Mouse (Mus musculus) frontal cortex, adult 2 months (tissue): ENCODE results near the gene Cerk. TPM values are rescaled to one million over a fixed set of nuclear protein-coding genes. Genes with fewer than 3 reads are reported as not detected.
A peak's percentile ranks its signal among the peaks of the same experiment; 100 is the strongest.
"Not testable (repeated sequence)": the region's sequence is repeated elsewhere in the genome, so short reads cannot be mapped to it uniquely, and the experiment has no call there.

ENCODE experiments used
- DNase-seq, 2 experiments: peaks; one replicate each; pipeline ENCODE4 v3.0.0; 2022; ENCODE audit warnings: low spot score in 1 of 2; ENCODE audit errors: extremely low spot score in 1 of 2
- polyA plus RNA-seq: library from polyadenylated mRNA; depleted of rRNA; stranded (reverse); fragments of >200 nt; gene quantifications from 2 replicates; pipeline ENCODE4 v1.2.3, GENCODE M21; 2012

Gene Cerk
- polyA plus RNA-seq, 1 experiment = 50.2 TPM

GRCm38 (mm10) chr15:86124359-86124758, 61.6 kb downstream of the Cerk start:
- peak in 1 of 2 experiments; percentile 85 for DNase-seq

GRCm38 (mm10) chr15:86123409-86123808, 62.5 kb downstream of the Cerk start:
- no peak for DNase-seq

GRCm38 (mm10) chr15:86122261-86122949, 63.5 kb downstream of the Cerk start:
- DNase-seq = no peak

DNA sequence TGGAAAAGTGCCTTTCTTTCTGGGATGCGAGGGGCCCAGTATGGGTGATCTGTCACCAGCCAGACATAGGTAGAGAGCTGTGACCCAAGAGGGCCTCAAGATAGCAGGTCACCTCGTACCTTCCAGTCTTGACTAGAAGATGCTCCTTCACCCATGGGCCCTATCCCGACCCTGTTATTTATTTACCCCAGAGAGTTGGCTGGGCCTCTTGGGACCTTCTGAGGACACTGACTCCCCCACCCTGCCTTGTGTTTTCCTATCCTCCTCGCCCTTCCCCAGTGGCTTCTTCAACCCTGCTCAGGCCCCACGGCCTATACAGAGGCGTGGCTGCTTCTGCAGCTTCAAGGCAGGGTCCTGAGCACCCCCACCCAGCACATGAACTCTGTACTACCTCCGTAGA, 66.8 kb downstream of the Cerk start:
- no peak for DNase-seq

DNA sequence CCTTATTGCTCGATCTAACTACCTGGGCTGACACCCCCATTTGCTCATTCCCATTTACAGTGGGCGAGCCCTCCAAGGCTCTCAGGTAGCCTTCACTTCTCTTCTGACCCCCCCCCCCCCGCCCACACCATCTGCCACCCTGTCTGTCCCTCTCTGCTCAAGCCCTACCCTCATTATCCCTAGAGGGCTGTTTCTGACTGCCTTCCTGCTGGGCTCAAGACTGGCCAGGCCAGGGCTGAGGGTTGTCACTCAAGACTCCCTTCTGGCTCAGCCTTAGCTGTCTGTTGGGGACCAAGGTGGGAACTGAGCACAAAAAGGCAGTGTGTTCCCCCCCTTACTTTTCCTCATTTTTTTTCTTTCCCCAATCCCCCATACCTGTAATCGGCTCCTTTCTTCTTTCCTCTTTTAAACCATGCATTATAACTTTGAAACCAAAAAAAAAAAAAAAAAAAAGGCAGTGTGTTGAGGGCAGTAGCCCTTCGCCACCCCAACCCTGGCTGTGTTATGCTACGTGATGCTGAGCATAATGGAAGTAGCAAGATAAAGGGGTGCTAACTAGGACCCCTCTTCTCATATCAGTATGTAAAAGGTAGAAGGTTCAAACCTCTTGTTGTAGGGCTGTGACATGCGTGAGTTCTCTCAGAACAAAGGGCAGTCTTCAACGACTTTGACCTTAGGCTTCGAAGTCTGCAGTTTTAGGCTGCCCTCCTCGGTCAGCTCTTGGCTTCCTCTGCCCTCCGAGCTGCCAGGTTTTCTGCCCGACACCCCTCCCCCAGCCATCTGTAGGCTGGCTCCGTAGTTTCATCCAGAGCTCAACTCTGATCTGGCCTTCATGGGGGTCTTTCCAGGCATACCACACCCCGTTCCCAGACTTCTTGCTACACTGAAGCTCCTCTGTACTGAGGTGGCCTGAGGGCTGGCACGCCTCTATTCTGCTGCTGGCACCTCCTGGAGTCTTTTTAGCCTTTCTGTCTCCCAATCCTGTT, 68.5 kb downstream of the Cerk start:
- DNase-seq = no peak

DNA sequence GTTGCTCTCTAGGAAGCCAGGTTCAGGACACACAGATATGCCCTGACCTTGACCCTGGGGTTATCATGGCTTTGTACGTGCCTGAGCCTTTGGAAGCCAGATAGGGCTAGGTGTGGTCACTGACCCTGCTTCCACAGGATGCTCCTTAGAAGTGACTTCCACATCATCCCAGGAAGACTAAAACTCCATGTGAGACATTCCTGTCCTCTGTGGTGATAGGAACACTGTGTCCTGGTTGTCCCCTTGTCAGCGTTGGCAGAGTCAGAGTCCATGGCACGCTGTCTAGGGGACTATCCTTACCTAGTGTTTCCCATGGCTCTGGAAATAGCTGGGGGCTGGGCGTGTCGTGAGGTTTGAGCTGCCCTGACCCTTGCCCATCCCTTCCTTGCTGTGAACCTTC, 69.5 kb downstream of the Cerk start:
- no peak for DNase-seq

- DNase-seq = no peak
Measured at GRCm38 (mm10) chr15:86113342-86113710, 72.6 kb downstream of the Cerk start.

- DNase-seq = no peak
Measured at GRCm38 (mm10) chr15:86112707-86113341, 73.1 kb downstream of the Cerk start.

DNA sequence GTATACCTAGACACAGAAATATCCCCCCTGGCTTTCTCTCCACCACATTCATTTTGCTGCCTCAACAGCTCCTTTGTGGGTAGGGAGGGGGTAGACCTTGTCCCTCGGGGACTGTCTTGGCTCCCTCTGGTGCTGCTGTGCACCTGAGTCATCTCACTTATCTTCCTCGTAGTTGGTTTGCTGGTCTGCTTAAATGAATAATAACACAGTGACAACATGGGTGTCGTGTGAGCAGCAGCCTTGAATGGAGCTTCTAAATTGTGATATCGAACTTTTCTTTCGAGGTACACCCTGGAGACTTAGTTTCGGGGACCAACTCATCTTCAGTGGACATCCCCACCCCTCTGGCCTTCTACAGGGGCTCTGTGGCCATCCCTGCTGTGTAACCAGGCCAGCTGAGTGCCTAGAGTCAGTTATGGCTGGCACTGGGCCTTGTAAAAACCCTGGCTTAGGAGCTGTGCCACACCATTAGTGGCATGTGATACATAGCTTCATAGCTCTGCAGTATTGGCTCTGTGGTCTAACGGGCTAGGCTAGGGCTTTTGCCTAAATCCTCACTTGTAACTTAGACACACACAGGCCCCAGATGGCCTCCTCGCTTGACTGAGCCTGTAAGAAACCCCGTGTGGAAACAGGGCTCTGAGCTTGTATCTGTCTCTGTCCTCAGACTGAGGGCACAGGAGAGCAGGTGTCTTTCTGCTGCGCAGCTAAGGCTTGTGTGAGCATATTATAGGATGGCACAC, 75.4 kb downstream of the Cerk start:
- DNase-seq = no peak

GRCm38 (mm10) chr15:86109650-86110211, 76.2 kb downstream of the Cerk start:
- peak; percentile 50 to 76 for DNase-seq

DNA sequence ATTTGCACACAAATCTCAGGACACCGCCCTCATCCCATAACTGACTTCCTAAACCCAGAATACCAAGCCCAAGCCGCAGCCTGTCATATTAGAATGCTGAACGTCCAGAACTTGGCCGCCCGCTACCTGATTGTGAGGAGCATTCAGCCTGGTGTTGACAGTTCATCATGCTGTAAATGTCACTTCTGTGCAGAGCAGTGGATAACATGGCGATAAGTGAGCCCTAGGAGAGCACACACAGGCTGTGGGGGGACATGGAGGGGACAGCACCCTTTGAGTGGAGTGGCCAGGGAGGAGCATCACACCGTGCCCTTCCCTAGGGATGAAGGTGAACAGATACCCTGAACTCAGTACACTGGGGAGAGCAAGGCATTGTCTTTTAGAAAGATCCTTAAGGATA, 76.7 kb downstream of the Cerk start:
- DNase-seq = no peak

GRCm38 (mm10) chr15:86107831-86108471, 78.0 kb downstream of the Cerk start:
- no peak for DNase-seq

- no peak for DNase-seq
Measured at GRCm38 (mm10) chr15:86105751-86106150, 80.2 kb downstream of the Cerk start.

GRCm38 (mm10) chr15:86105345-86105697, 80.6 kb downstream of the Cerk start:
- no peak for DNase-seq

GRCm38 (mm10) chr15:86104401-86105344, 81.3 kb downstream of the Cerk start:
- no peak for DNase-seq

GRCm38 (mm10) chr15:86102308-86102707, 83.6 kb downstream of the Cerk start:
- no peak for DNase-seq

- DNase-seq = no peak
Measured at GRCm38 (mm10) chr15:86101585-86101984, 84.4 kb downstream of the Cerk start.

DNA sequence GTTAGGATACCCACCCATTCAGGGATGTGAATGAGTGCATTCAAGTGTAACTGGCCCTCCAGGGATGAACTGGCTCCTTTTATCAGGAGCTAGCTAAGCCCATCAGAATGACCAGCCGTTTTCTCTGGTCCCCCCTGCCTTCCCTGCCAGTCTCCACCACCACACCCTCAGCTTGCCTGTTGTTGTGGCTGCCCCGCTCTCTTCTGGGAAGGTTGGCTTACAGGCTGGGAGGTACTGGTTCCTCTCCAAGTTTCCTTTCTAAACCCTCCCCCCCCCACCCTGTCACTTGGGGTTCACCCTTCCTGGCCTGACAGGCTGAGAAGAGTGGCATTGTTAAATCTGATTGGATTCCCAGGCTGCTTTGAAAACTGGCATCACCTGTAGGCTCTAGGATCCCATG, 88.1 kb downstream of the Cerk start:
- DNase-seq = no peak

DNA sequence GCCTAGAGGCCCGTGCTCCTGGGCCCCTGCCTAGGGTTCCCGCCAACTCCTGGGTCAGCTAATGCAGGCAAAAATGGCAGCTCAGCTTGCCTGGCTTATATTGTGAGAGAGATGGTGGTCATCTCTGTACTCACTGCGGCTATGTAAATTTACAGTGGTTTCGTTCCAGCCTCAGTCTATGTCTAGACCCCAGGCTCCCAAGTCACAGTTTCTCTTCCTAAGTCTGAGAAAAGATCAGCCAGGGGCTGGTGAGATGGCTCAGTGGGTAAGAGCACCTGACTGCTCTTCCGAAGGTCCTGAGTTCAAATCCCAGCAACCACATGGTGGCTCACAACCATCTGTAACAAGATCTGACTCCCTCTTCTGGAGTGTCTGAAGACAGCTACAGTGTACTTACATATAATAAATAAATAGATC, 89.3 kb downstream of the Cerk start:
- DNase-seq = not testable (repeated sequence)
